Mouse (Mus musculus) testis, adult 2 months (tissue): ENCODE measurements at regions not wholly inside any gene's neighbourhood (a gene's known extent, or its start where the extent isn't known, plus 50 kb on each side); places are given as distances from the start of the nearest gene placed in this dataset.

Experiments used
- CTCF ChIP-seq: fragments of 200-500 bp; IDR thresholded peaks from 2 replicates; pipeline ENCODE4 v1.5.1; 2012; ENCODE audit warnings: low read depth, mild to moderate bottlenecking, inconsistent platforms, low read length, moderate library complexity; ENCODE audit not compliant: control insufficient read depth, insufficient read depth, insufficient replicate concordance
- POLR2A ChIP-seq: fragments of 200-500 bp; IDR thresholded peaks from 2 replicates; pipeline ENCODE4 v1.6.1; 2012; ENCODE audit warnings: low read depth, mild to moderate bottlenecking, inconsistent platforms, low read length, moderate library complexity; ENCODE audit not compliant: control insufficient read depth

GRCm38 (mm10) chr5:106166266-106166665 lies 289.9 kb downstream of the Zfp326 start:
- TF ChIP-seq POLR2A = no peak
- no peak for TF ChIP-seq CTCF
